Mouse (Mus musculus) ES-Bruce4 (cell line): ENCODE data around the gene Zfp488. TPM values are rescaled to one million over a fixed set of nuclear protein-coding genes. Genes with fewer than 3 reads are reported as not detected.

Experiments
- H3K27ac ChIP-seq: 2 replicates; pipeline ENCODE4 v1.5.1; 2012; ENCODE audit warnings: low read length, inconsistent platforms; ENCODE audit not compliant: insufficient read depth
- H3K27me3 ChIP-seq: 2 replicates; pipeline ENCODE4 v1.6.1; 2012; ENCODE audit warnings: mild to moderate bottlenecking, low read length, inconsistent platforms; ENCODE audit not compliant: control insufficient read depth, poor library complexity, insufficient read depth, severe bottlenecking
- H3K36me3 ChIP-seq: 2 replicates; pipeline ENCODE4 v1.6.1; 2012; ENCODE audit warnings: inconsistent platforms, mild to moderate bottlenecking, low read length, moderate library complexity; ENCODE audit not compliant: control insufficient read depth, poor library complexity, insufficient read depth, severe bottlenecking
- H3K4me1 ChIP-seq: one replicate; pipeline ENCODE4 v1.8.1; 2011; ENCODE audit warnings: low read length; ENCODE audit not compliant: control insufficient read depth, insufficient read depth
- H3K4me3 ChIP-seq: 2 replicates; pipeline ENCODE4 v1.5.1; 2011; ENCODE audit warnings: low read depth, mild to moderate bottlenecking, low read length
- H3K9ac ChIP-seq: 2 replicates; pipeline ENCODE4 v1.6.1; 2012; ENCODE audit warnings: low read depth, mild to moderate bottlenecking, inconsistent platforms; ENCODE audit not compliant: poor library complexity, severe bottlenecking
- H3K9me3 ChIP-seq: replicated peaks from 2 replicates; pipeline ENCODE4 v1.6.1; 2012; ENCODE audit warnings: mild to moderate bottlenecking, low read length, inconsistent platforms; ENCODE audit not compliant: control insufficient read depth, poor library complexity, insufficient read depth, severe bottlenecking
- CTCF ChIP-seq: IDR thresholded peaks from one replicate; pipeline ENCODE4 v1.8.1; 2011; ENCODE audit warnings: low read depth, low read length
- EP300 ChIP-seq: IDR thresholded peaks from 2 replicates; pipeline ENCODE4 v1.6.1; 2011; ENCODE audit warnings: low read depth, low read length; ENCODE audit not compliant: insufficient read depth
- POLR2A ChIP-seq: IDR thresholded peaks from one replicate; pipeline ENCODE4 v1.8.1; 2011; ENCODE audit warnings: low read length; ENCODE audit not compliant: insufficient read depth
- polyA plus RNA-seq: library from polyadenylated mRNA; stranded (reverse); fragments of >200 nt; gene quantifications from 2 replicates; pipeline ENCODE4 v1.2.4, GENCODE M21; 2011; ENCODE audit warnings: low read depth; ENCODE audit not compliant: missing spikeins, insufficient read depth, insufficient read length

The Zfp488 gene
- polyA plus RNA-seq, result not detected in 2 replicates

DNA sequence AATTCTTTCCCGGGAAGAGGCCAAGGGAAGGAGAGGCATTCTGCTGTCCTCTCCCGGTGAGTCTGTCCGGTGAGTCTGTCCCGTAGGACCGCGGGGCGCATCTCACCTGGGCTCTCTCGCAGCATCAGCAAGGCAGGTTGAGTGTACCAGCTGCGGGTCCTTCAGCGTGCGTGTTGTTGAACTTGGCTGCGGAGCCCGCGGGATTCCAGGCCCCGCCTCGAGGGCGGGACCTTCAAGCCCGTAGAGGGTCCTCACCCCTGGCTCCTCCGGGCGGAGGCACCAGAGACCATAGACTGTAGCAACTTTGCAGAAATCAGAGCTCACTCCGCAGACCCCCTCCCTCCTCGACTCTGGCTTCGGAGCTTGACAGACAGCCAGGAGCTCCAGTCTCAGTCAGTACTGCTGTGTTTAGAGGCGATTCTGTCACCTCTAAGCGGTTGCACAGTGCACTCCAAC, at the start of gene Zfp488:
Gene Zfp488 (minus strand): TSS at position 161 of the 456 bp plus-strand sequence.
- no peak within 1 kb of the TSS for H3K9ac ChIP-seq
- H3K9me3 ChIP-seq, result no peaks in the 10 kb centered on the region
- H3K4me3 ChIP-seq, result peak within 1 kb of the TSS; percentile 44
- TF ChIP-seq POLR2A (no peak), EP300 (no peak), CTCF (no peak)
- no peaks in the 10 kb centered on the region for H3K27me3 ChIP-seq
- no peaks in the 10 kb centered on the region for H3K36me3 ChIP-seq
- no peaks in the 10 kb centered on the region for H3K4me1 ChIP-seq
- no peak within 1 kb of the TSS for H3K27ac ChIP-seq

DNA sequence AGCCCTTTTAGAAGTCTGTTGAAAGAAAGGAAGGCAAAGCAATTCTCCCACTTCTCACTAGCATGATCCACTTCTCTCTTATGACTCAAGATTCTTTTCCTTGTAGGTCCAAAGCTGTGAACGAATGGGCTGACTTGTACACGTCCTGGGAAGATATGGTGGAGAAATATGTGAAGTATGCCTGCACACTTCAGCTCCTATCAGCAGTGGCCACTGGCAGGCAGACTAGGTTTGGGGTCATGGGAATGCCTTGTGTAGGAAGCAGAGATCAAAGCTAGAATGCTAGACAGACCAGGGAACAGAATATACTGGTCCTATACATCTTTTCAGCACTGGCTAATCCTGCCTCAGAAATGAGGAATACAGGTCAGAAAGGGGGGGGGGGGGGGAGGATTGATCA, 48.1 kb upstream of the Zfp488 start:
- TF ChIP-seq CTCF (no peak), POLR2A (no peak), EP300 (no peak)
- no peak overlapping the region for H3K27ac ChIP-seq
- peaks cover 4% of the 10 kb centered on the region; the same call in 1 of the 2 replicates for H3K9me3 ChIP-seq

DNA sequence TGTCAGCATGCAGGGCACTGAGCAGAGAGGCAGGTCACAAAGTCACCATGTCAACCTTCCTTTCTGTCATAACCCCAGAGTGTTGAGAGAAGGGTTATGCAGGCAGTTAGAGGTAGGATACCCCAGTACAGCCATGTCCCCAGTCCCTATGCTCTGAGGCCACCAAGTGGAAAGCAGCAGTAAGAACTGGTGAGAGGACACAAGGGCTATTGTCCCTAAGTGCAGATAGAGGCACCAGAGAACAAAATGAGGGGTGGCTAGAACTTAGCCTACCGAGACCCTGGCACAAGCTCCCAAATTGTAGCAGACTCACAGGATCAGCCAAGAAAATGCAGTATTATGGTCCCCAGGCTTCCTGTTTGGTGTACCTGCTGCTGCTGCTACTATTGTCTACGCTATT, 38.4 kb upstream of the Zfp488 start:
- TF ChIP-seq POLR2A, result no peak
- no peak overlapping the region for H3K27ac ChIP-seq

More for the DNA sequence above, 48.1 kb upstream of the Zfp488 start:
- Histone ChIP-seq H3K36me3 (no peaks in the 10 kb centered on the region), H3K4me1 (no peaks in the 10 kb centered on the region), H3K4me3 (no peak overlapping the region), H3K9ac (no peak overlapping the region), H3K27me3 (no peaks in the 10 kb centered on the region)

DNA sequence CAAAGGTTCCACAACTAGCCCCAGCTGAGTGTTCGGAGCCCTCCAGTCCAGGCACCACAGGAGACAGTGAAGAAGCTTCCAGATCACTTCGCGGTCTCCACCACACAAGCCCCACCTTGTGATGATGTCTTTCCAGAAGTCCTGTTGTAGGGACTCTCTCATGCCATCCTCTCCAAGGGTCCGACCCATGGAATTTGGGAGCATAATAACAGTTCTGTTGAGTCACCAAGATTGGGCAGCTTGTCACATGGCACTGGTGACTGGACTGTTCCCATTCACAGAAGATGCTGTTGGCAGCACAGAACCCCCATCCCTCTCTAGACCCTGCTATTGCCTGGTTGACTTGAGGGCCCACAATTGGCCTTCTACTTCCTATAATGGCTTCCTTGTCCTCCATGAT, 37.8 kb upstream of the Zfp488 start, which contains the start of gene Gm5460:
Gene Gm5460 (plus strand): TSS at position 378 of the 400 bp plus-strand sequence.
- H3K4me1 ChIP-seq, result no peaks in the 10 kb centered on the region
- H3K27me3 ChIP-seq, result no peaks in the 10 kb centered on the region
- H3K9ac ChIP-seq, result no peak within 1 kb of the TSS
- H3K9me3 ChIP-seq, result no peaks in the 10 kb centered on the region
- no peak for TF ChIP-seq POLR2A
- no peak for TF ChIP-seq CTCF
- no peak for TF ChIP-seq EP300
- no peak within 1 kb of the TSS for H3K4me3 ChIP-seq
- H3K36me3 ChIP-seq, result no peaks in the 10 kb centered on the region
- H3K27ac ChIP-seq, result no peak within 1 kb of the TSS

More for the DNA sequence above, 38.4 kb upstream of the Zfp488 start:
- Histone ChIP-seq H3K27me3 (no peaks in the 10 kb centered on the region), H3K4me1 (no peaks in the 10 kb centered on the region), H3K9ac (no peak overlapping the region), H3K4me3 (no peak overlapping the region), H3K9me3 (no peaks in the 10 kb centered on the region), H3K36me3 (no peaks in the 10 kb centered on the region)

DNA sequence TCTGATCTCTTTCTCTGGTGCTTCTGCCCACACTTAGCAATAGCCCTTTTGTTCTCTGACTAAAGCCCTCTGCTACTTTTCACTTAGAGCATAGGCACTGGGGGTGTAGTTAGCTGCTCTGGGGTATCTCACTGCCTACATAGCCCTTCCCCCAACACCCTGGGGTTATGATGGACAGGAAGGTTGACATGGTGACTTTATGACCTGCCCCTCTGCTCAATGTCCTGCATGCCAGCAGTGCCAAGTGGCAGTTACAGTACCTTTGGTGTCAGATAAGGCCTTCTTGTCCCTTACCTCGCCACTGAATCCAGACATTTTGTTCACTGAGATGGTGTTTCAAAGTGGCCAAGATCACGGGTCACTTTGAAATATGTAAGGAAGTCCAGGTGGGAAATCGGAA, 36.5 kb upstream of the Zfp488 start, which contains the start of gene Gm30083:
Gene Gm30083 (minus strand): TSS at position 120 of the 400 bp plus-strand sequence.
- Histone ChIP-seq H3K9me3 (no peaks in the 10 kb centered on the region), H3K9ac (no peak within 1 kb of the TSS), H3K27ac (no peak within 1 kb of the TSS), H3K36me3 (no peaks in the 10 kb centered on the region), H3K4me3 (no peak within 1 kb of the TSS), H3K4me1 (no peaks in the 10 kb centered on the region), H3K27me3 (no peaks in the 10 kb centered on the region)
- no peak for TF ChIP-seq EP300

DNA sequence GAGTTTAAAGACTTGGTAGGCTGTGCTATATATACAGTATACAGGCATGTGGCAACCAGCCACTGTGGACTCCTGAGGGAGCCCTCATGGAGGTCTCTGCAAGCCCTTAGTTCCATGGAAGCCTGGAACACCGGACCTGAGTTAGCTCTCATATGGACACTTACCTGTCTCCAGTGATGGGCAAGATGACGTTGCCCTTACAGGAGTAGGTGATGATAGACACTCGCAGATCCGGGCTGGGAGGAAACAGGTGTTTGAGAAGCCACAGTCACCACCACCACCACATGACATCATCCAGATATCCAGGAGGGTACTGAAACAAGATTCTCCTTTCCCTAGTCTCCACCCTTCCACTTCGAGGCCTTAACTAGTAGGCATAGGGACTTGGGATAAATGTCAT, 23.8 kb upstream of the Zfp488 start:
- H3K27me3 ChIP-seq, result no peaks in the 10 kb centered on the region
- TF ChIP-seq POLR2A, result no peak

More for the DNA sequence above, 23.8 kb upstream of the Zfp488 start:
- H3K36me3 ChIP-seq, result no peaks in the 10 kb centered on the region
- H3K9ac ChIP-seq, result no peak overlapping the region
- H3K27ac ChIP-seq, result no peak overlapping the region
- H3K4me3 ChIP-seq, result no peak overlapping the region
- no peaks in the 10 kb centered on the region for H3K4me1 ChIP-seq
- H3K9me3 ChIP-seq, result no peaks in the 10 kb centered on the region; the same call in 1 of the 2 replicates
